ENCODE assay signal across 25 mouse cellular contexts in the genomic region with DNA sequence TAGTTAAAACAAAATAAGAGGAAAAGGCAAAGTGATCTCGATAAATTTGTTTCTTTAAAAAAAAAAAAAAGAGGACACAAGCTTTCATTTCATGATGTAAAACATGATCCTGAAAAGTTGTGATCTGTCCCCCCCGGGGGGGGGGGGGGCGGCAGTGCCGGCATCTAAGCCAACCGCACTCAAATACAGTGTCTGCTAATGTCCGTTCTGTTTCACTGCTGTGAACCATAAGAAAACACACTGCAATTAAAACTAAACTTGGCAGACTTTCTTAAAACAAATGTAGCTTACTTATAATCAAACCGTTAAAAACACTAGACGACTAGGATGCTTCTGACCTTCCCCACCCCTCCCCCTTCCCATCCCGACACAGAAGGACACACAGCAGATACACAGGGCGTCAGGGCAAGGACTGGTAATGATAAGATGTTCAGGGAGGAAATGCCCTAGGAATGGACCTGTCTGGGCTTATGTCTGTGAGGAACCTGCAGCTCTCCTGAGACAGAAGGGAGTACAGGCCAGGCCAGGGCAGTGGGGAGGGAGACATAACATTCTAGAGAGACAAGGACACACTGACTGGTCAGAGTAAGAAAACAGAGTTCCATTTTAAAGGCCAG.
DNase-seq lines count a peak whose midpoint lies in the region; ATAC-seq and TF ChIP-seq lines count a peak whose summit lies in the region.
"Had no signal": no experiment of that assay in that cellular context is flagged by ENCODE, and none has a peak within 500 bp of the region (broad histone marks: within the 10 kb centered on the region; RNA-seq: fewer than 3 reads in every experiment).

No protein-coding gene starts in this region.

- H3K36me3 ChIP-seq in heart, embryonic 11.5 days (ENCODE audit: control insufficient read depth, insufficient read depth, low read length): no peaks in the 10 kb centered on the region
- H3K36me3 ChIP-seq in lung, embryonic 14.5 days (ENCODE audit: insufficient read depth): no peaks in the 10 kb centered on the region
- H3K36me3 ChIP-seq: hindbrain, embryonic 12.5 days; midbrain, embryonic 12.5 days had no signal

- H3K4me2 ChIP-seq in heart, embryonic 11.5 days: no peak overlapping the region; the same call in 1 of the 2 replicates
- no peak overlapping the region for H3K4me2 ChIP-seq in lung, embryonic 14.5 days
- H3K4me2 ChIP-seq: embryonic facial prominence, embryonic 15.5 days; heart, embryonic 13.5 days; hindbrain, embryonic 12.5 days; midbrain, embryonic 12.5 days had no signal

- 37% methylated on average over 10 of the region's 10 CpGs for WGBS in heart, embryonic 11.5 days (ENCODE audit: insufficient replicate concordance)
- 32% methylated on average over 10 of the region's 10 CpGs for WGBS in lung, embryonic 14.5 days

- no peak for ATAC-seq in heart, embryonic 11.5 days (replicated peaks; ENCODE audit: insufficient number of reproducible peaks, low FRiP score, low TSS enrichment)
- ATAC-seq in lung, embryonic 14.5 days (ENCODE audit: insufficient read depth): peak; percentile 71
- ATAC-seq in inflammation-experienced regulatory T-cells, adult 6 months: no peak
- ATAC-seq: CD4-positive, CD25-positive, alpha-beta regulatory T cell, adult 4 months; forebrain, embryonic 14.5 days had no signal

- H3K9ac ChIP-seq in heart, embryonic 11.5 days (ENCODE audit: low read depth, low read length): no peak overlapping the region
- no peak overlapping the region for H3K9ac ChIP-seq in lung, embryonic 14.5 days
- H3K9ac ChIP-seq: embryonic facial prominence, embryonic 15.5 days; heart, embryonic 13.5 days; hindbrain, embryonic 12.5 days; liver, embryonic 14.5 days; midbrain, embryonic 12.5 days had no signal

- H3K27me3 ChIP-seq in heart, embryonic 11.5 days (ENCODE audit: control insufficient read depth, insufficient read depth, low read length): no peaks in the 10 kb centered on the region
- no peaks in the 10 kb centered on the region for H3K27me3 ChIP-seq in lung, embryonic 14.5 days (ENCODE audit: insufficient read depth, low read length)
- H3K27me3 ChIP-seq: embryonic facial prominence, embryonic 15.5 days; heart, embryonic 13.5 days; midbrain, embryonic 12.5 days had no signal

- no peak for TF ChIP-seq CTCF in lung, embryonic 14.5 days (IDR thresholded peaks at IDR 0.05; ENCODE audit: low read depth)

- H3K9me3 ChIP-seq in heart, embryonic 11.5 days (replicated peaks; ENCODE audit: control insufficient read depth, low read length): no peaks in the 10 kb centered on the region
- no peaks in the 10 kb centered on the region for H3K9me3 ChIP-seq in lung, embryonic 14.5 days (ENCODE audit: low read depth, low read length)
- H3K9me3 ChIP-seq: embryonic facial prominence, embryonic 15.5 days; heart, embryonic 13.5 days; hindbrain, embryonic 12.5 days; midbrain, embryonic 12.5 days had no signal

- H3K27ac ChIP-seq in heart, embryonic 11.5 days (ENCODE audit: low read depth, low read length): peak overlapping the region; percentile 41; the same call in 1 of the 2 replicates
- H3K27ac ChIP-seq in lung, embryonic 14.5 days (ENCODE audit: low read depth): peak overlapping the region; percentile 68; the same call in 1 of the 2 replicates
- H3K27ac ChIP-seq: embryonic facial prominence, embryonic 15.5 days; hindbrain, embryonic 12.5 days; liver, embryonic 14.5 days; midbrain, embryonic 12.5 days had no signal

- H3K4me1 ChIP-seq in heart, embryonic 11.5 days (ENCODE audit: control insufficient read depth, insufficient read depth, low read length): peaks cover 19% of the 10 kb centered on the region
- peaks cover 10% of the 10 kb centered on the region; the same call in 1 of the 2 replicates for H3K4me1 ChIP-seq in lung, embryonic 14.5 days (ENCODE audit: insufficient read depth)

- H3K4me3 ChIP-seq in heart, embryonic 11.5 days (ENCODE audit: low read depth, low read length): no peak overlapping the region
- no peak overlapping the region for H3K4me3 ChIP-seq in lung, embryonic 14.5 days (ENCODE audit: low read depth, low read length)
- H3K4me3 ChIP-seq: embryonic facial prominence, embryonic 15.5 days; gastrocnemius, adult 2 months; heart, embryonic 13.5 days; hindbrain, embryonic 12.5 days; left cerebral cortex, adult 2 months; midbrain, embryonic 12.5 days had no signal

- DNase-seq in heart, adult 18-20 months: no peak
- peak; percentile 86 for DNase-seq in lung, embryonic 14.5 days
- no peak for DNase-seq in lung, adult 18-20 months
- DNase-seq in ovary, postnatal 36 days (ENCODE audit: low spot score): peak; percentile 57
- DNase-seq in ovary, postnatal 14 days (ENCODE audit: low spot score): no peak
- peak; percentile 21 for DNase-seq in yolk sac, embryonic 10.5 days (ENCODE audit: low spot score)
- DNase-seq: adrenal gland, postnatal 14 days; cerebellum, adult 2 months; cerebellum, postnatal 36 days; gastrocnemius, adult 2 months; heart, postnatal 14 days; kidney, postnatal 36 days; layer of hippocampus, adult 9-11 months; right cerebral cortex, adult 18-20 months; right cerebral cortex, postnatal 4 days had no signal

Comparison
In these comparisons a context has a peak if more than half of its experiments do, and no peak if none do; other contexts are left out.
1. DNase-seq: peak in lung, embryonic 14.5 days (single experiment), ovary, postnatal 36 days (single experiment) and yolk sac, embryonic 10.5 days (single experiment); none in heart, adult 18-20 months (0 of 2), lung, adult 18-20 months (0 of 2) and ovary, postnatal 14 days (single experiment).